Mouse (Mus musculus) forebrain, postnatal 0 days (tissue): ENCODE data around the gene Adgrg3. TPM values are rescaled to one million over a fixed set of nuclear protein-coding genes. Genes with fewer than 3 reads are reported as not detected.

ENCODE experiments used
- ATAC-seq: fragments of 200-750 bp; cut with Nextera tagmentation; 2 replicates; pipeline ENCODE4 v1.8.0; 2017; ENCODE audit warnings: mild to moderate bottlenecking, moderate library complexity
- DNase-seq: peaks from one replicate; pipeline ENCODE4 v3.0.0-alpha.2; 2015
- H3K27ac ChIP-seq: fragments of 300-500 bp; sonication (generic); 2 replicates; pipeline ENCODE4 v1.5.1; 2014; ENCODE audit warnings: low read depth, mild to moderate bottlenecking, antibody characterized with exemption, low read length, moderate library complexity, mixed read lengths
- H3K27me3 ChIP-seq: fragments of 300-500 bp; sonication (generic); 2 replicates; pipeline ENCODE4 v1.6.1; 2014; ENCODE audit warnings: mild to moderate bottlenecking, low read length, mixed read lengths; ENCODE audit not compliant: insufficient read depth
- H3K36me3 ChIP-seq: fragments of 300-500 bp; sonication (generic); 2 replicates; pipeline ENCODE4 v1.6.1; 2014; ENCODE audit warnings: mild to moderate bottlenecking, moderate library complexity; ENCODE audit not compliant: insufficient read depth
- H3K4me1 ChIP-seq: fragments of 300-500 bp; sonication (generic); 2 replicates; pipeline ENCODE4 v1.6.1; 2014; ENCODE audit warnings: antibody characterized with exemption; ENCODE audit not compliant: insufficient read depth
- H3K4me2 ChIP-seq: fragments of 300-500 bp; sonication (generic); 2 replicates; pipeline ENCODE4 v1.6.1; 2014; ENCODE audit warnings: low read depth, mild to moderate bottlenecking, moderate library complexity
- H3K4me3 ChIP-seq: fragments of 300-500 bp; sonication (generic); 2 replicates; pipeline ENCODE4 v1.5.1; 2014; ENCODE audit warnings: low read depth, low read length, mixed read lengths
- H3K9ac ChIP-seq: fragments of 300-500 bp; sonication (generic); 2 replicates; pipeline ENCODE4 v1.6.1; 2014; ENCODE audit warnings: mild to moderate bottlenecking
- H3K9me3 ChIP-seq: fragments of 300-500 bp; sonication (generic); 2 replicates; pipeline ENCODE4 v1.6.1; 2016; ENCODE audit warnings: low read length
- CTCF ChIP-seq: sonication (generic); IDR thresholded peaks from 2 replicates; pipeline ENCODE4 v1.5.1; 2016; ENCODE audit warnings: antibody characterized with exemption, control low read depth, low read depth
- WGBS: fragments of 180-500 bp; shearing (Covaris S2); extraction: QIAGEN DNeasy Blood & Tissue Kit; methylation state at CpG from one replicate; pipeline ENCODE4 v1.1.7; 2014; 5-methylcytosine and 5-hydroxymethylcytosine counted together
- polyA plus RNA-seq: library from polyadenylated mRNA; unstranded; fragments of >200 nt; fragmentation: Nextera tagmentation; extraction: Ambion mirVana; gene quantifications from 2 replicates; pipeline ENCODE4 v1.2.1, GENCODE M21; 2015
- total RNA-seq: library from RNA; depleted of rRNA; stranded (reverse); fragments of >200 nt; gene quantifications from 2 replicates; pipeline ENCODE4 v1.2.3, GENCODE M21; 2014

The Adgrg3 gene
- total and polyA plus RNA-seq, 2 experiments from 2014 or later, result 0.47 to 0.67 TPM

DNA sequence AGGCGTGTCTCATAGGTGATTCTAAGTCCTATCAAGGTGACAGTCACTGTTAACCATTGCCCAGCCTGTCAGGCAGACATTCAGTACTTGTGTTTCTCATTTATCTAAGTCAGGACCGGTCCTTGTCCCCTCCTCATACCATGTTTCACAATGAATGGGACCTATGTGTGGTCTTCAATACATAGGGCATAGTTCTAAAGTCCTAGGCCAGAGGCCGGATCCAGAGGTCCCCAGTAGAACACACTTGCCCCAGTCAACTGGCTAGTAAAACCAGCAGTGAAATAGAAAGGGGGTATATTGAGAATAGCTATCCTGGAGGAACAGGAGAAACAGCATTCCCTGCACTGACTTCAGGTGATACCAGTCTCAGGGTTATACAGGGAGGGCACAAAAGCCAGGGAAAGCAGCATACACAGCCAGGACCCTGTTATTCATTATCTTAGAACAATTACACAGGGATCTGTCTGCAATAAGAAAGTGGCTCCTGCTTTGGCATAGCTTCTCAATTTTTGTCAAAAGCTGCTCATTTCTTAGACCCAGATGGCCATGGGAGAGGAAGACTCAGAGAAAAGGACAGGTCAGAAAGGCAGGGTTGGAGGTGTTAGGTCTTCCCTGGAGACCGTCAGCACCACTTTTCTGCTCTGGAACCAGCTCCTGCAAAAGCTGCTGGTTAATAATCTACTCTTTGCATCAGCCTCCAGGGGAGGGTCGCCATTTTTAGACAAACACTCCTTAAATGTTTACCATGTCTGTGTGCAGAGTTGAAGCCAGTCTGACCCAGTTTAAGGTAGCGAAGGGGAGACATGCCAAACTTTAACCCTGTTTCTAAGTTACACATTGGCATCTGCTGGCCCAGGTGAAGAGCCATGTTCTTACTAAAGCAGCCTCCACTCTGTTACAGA, 24.6 kb downstream of the Adgrg3 start:
- no peak for ATAC-seq

DNA sequence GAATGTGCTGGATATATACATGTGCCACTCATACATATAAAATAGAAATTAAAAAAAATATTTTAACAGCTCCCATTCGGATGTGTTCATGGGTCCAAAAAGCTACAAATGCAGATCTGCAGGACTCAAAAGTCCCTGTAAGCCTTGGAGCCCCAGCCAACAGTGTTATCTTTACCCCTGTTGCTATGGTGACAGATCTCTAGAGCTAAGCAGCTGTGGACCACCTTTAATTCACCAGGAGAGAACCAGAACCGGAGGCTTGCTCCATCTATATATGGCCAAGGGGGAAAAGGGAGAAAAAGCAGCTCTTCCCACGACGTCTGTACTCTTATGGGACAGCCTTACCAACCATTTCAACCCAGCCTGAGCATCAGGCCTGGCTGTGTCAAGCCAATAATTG, 27.3 kb downstream of the Adgrg3 start:
- no peaks in the 10 kb centered on the region for H3K36me3 ChIP-seq
- H3K4me2 ChIP-seq, result no peak overlapping the region
- H3K4me3 ChIP-seq, result no peak overlapping the region
- H3K4me1 ChIP-seq, result 0 out of 2 replicates have a peak, but pooled peaks cover 3% of the 10 kb centered on the region
- H3K27ac ChIP-seq, result no peak overlapping the region
- H3K27me3 ChIP-seq, result no peaks in the 10 kb centered on the region
- 51% methylated on average over 4 of the region's 4 CpGs for WGBS
- ATAC-seq (peak; percentile 62), DNase-seq (no peak)
- H3K9me3 ChIP-seq, result no peaks in the 10 kb centered on the region
- TF ChIP-seq CTCF, result no peak
- no peak overlapping the region for H3K9ac ChIP-seq

More for the DNA sequence above, 24.6 kb downstream of the Adgrg3 start:
- DNase-seq, result no peak
- H3K27me3 ChIP-seq, result no peaks in the 10 kb centered on the region
- TF ChIP-seq CTCF, result no peak
- no peak overlapping the region for H3K4me2 ChIP-seq
- H3K27ac ChIP-seq, result no peak overlapping the region
- WGBS, result 78% methylated on average over 6 of the region's 6 CpGs
- no peaks in the 10 kb centered on the region for H3K9me3 ChIP-seq
- H3K36me3 ChIP-seq, result no peaks in the 10 kb centered on the region
- H3K4me1 ChIP-seq, result no peaks in the 10 kb centered on the region
- no peak overlapping the region for H3K9ac ChIP-seq
- H3K4me3 ChIP-seq, result no peak overlapping the region

DNA sequence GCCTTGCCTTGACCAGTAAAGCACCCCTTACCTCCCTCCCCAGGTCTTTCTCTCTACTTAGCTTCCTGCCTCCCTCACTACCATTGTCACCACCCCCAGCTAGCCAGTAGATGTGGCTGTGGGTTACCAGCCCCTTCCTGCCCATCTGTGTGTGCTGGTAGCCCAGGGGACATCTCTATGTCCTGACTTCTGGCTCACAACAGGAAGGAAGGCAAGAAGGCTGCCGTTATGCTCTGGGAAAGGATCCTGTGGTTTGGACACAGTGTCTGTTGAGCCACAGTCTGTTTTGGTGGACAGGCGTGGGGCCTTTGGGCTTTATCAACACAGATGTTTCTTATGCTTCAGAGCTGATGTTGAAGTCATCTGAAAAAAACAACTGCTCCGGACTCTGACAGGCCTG, 29.5 kb downstream of the Adgrg3 start:
- Histone ChIP-seq H3K9ac (no peak overlapping the region), H3K36me3 (no peaks in the 10 kb centered on the region), H3K4me1 (0 out of 2 replicates have a peak, but pooled peaks cover 3% of the 10 kb centered on the region), H3K4me3 (no peak overlapping the region), H3K9me3 (no peaks in the 10 kb centered on the region), H3K27ac (no peak overlapping the region), H3K4me2 (no peak overlapping the region), H3K27me3 (no peaks in the 10 kb centered on the region)
- WGBS, result 76% methylated on average over 3 of the region's 3 CpGs
- TF ChIP-seq CTCF, result no peak
- ATAC-seq, result no peak
- DNase-seq, result no peak

DNA sequence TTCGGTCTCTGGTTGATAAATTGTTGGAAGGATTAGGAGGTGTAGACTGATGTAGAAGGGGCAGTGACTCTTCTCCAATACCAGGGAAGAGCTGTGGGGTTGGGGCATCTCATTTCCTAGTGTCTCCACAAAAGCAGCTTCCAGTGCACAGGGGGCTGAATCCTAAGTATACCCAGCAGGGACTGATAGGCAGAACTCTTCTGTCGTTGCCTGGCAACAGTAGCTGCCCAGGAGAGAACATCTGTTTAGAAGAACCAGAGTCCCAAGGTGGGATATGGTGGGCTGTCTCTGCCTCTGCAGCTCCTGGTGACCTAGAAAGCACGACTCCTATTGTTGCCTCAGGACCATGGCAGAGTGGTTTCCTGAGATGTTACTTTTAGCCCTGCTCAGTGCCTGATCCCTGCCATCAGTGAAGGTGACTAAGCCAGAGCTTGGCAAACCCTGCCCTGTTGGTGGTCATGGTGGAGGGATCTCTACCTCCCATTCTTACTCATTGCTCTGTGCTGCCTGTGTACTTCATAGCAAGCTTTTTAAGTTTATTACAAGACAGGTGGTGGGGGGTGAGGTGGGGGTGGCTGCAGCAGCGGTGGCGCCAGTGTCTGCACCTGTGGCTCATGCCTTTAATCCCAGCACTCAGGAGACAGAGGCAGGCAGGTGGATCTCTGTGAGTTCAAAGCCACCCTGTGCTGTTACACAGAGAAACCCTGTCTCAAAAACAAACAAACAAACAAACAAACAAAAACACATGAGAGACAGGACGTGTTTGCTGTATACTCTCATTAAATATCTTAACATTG, 30.6 kb downstream of the Adgrg3 start:
- 69% methylated on average over 6 of the region's 6 CpGs for WGBS

DNA sequence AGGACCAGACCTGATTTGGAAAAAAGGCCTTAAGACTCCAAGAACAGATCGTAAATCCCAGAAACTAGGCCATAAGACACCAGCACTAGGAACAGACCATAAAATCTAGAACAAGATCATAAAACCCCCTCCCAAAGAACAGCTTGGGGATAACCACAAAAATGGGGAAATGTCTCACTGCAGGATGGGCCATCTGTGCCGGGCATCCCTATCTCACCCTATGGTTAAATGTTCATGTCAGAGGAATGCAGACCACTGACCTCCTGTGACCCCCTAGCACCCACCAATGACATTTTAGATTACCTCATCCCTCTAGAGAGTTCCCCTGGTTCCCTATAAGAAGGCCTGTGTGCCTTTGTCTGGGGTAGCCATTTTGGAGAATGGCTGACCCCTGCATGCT, 32.1 kb downstream of the Adgrg3 start:
- H3K4me2 ChIP-seq, result no peak overlapping the region
- 91% methylated on average over 2 of the region's 2 CpGs for WGBS
- H3K9me3 ChIP-seq, result no peaks in the 10 kb centered on the region
- no peak for DNase-seq
- H3K9ac ChIP-seq, result no peak overlapping the region
- H3K36me3 ChIP-seq, result no peaks in the 10 kb centered on the region
- H3K4me3 ChIP-seq, result no peak overlapping the region
- H3K4me1 ChIP-seq, result 0 out of 2 replicates have a peak, but pooled peaks cover 3% of the 10 kb centered on the region
- ATAC-seq, result no peak
- no peaks in the 10 kb centered on the region for H3K27me3 ChIP-seq
- no peak overlapping the region for H3K27ac ChIP-seq
- TF ChIP-seq CTCF, result no peak

More for the DNA sequence above, 30.6 kb downstream of the Adgrg3 start:
- Histone ChIP-seq H3K4me1 (0 out of 2 replicates have a peak, but pooled peaks cover 3% of the 10 kb centered on the region), H3K4me2 (no peak overlapping the region), H3K36me3 (no peaks in the 10 kb centered on the region), H3K27ac (no peak overlapping the region), H3K27me3 (no peaks in the 10 kb centered on the region), H3K9me3 (no peaks in the 10 kb centered on the region), H3K9ac (no peak overlapping the region), H3K4me3 (no peak overlapping the region)
- TF ChIP-seq CTCF, result no peak
- ATAC-seq, result peak; percentile 43
- no peak for DNase-seq

DNA sequence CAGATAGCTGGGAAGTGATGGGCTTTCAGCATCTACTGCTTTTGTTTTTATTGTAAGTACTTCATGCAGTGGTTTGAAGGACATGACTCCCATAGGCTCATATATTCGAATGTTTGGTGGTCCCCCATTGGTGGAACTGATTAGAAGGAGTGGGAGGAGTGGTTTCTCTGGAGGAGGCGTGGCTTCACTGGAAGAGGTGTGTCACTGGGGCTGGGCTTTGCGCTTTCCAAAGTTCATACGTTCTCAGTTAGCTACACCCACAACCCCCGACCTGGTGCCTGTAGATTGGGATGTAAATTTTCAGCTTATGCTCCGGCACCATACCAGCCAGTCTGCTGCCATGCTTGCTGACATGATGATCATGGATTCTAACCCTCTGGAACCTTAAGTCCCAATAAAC, 36.9 kb downstream of the Adgrg3 start:
- H3K4me3 ChIP-seq, result no peak overlapping the region
- no peak for DNase-seq
- H3K9ac ChIP-seq, result no peak overlapping the region
- H3K4me2 ChIP-seq, result no peak overlapping the region
- no peaks in the 10 kb centered on the region for H3K27me3 ChIP-seq
- H3K27ac ChIP-seq, result no peak overlapping the region
- H3K4me1 ChIP-seq, result no peaks in the 10 kb centered on the region
- no peaks in the 10 kb centered on the region for H3K36me3 ChIP-seq
- WGBS, result 65% methylated on average over 6 of the region's 6 CpGs
- no peak for TF ChIP-seq CTCF
- no peak for ATAC-seq
- H3K9me3 ChIP-seq, result no peaks in the 10 kb centered on the region

DNA sequence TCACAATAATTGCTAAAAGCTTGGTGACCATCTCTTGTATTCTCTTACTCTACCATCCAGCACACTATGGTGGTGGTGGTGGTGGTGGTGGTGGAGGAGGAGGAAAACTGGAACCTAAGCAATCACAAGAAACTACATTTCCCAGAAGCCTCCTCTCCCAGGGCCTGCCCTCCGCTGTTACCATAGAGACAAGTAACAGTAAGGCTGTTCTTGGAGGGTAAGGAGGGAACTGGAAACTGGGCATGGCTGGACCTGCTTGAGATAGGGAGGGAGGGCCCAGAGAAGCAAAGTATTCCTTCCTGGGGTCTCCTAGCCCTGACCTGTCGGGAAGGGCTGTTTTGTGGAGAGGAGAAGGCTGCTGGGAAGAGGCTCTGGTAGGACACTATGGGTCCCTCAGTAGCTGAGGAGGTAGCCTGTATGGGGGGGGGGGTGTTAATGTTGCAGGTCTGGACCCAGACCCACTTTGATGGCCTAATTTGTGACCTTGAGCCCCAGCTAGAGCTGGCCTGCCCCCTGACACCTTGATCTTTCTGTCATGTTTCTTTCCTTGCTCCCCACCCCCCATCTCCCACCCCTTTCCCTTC, 37.5 kb downstream of the Adgrg3 start, which contains the start of gene Drc7:
TSS of gene Drc7 (plus strand) at position 177 of the 584 bp plus-strand sequence.
- Histone ChIP-seq H3K4me3 (no peak within 1 kb of the TSS), H3K9ac (no peak within 1 kb of the TSS), H3K4me1 (no peaks in the 10 kb centered on the region), H3K4me2 (peak within 1 kb of the TSS; percentile 16; the same call in 1 of the 2 replicates), H3K9me3 (no peaks in the 10 kb centered on the region), H3K27ac (no peak within 1 kb of the TSS), H3K27me3 (no peaks in the 10 kb centered on the region), H3K36me3 (no peaks in the 10 kb centered on the region)
- peak; percentile 62 for DNase-seq
- ATAC-seq, result peak; percentile 95
- 22% methylated on average over 2 of the region's 2 CpGs for WGBS
- TF ChIP-seq CTCF, result no peak
